27 mouse cellular contexts compared by ENCODE assay signal in the genomic region with DNA sequence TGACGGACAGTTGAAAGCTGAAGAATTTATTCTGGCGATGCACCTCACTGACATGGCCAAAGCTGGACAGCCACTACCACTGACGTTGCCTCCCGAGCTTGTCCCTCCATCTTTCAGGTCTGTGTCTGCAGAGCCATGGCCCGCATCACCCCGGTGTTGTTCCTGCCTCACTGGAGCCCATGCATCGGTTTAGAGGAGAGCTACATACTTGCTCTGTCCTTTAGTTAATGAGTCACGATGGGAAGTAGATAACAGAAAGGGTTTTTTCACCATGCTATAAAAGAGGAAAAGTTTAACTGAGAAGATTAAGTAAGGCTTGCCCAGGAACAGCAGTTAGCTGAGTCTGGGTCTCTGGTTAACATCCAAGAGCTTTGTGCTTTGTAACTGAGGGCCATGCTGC. TPM values are rescaled to one million over a fixed set of nuclear protein-coding genes. Genes with fewer than 3 reads are reported as not detected.
DNase-seq lines count a peak whose midpoint lies in the region; ATAC-seq and TF ChIP-seq lines count a peak whose summit lies in the region.
"Had no signal": no experiment of that assay in that cellular context is flagged by ENCODE, and none has a peak within 500 bp of the region (broad histone marks: within the 10 kb centered on the region; RNA-seq: fewer than 3 reads in every experiment).

No protein-coding gene starts in this region.

- no peak overlapping the region for H3K4me2 ChIP-seq in intestine, embryonic 14.5 days (ENCODE audit: low read length)
- H3K4me2 ChIP-seq in intestine, postnatal 0 days (replicated peaks; ENCODE audit: low read depth): no peak overlapping the region
- H3K4me2 ChIP-seq in intestine, embryonic 16.5 days (ENCODE audit: low read depth, low read length): no peak overlapping the region
- H3K4me2 ChIP-seq: embryonic facial prominence, embryonic 12.5 days; forebrain, embryonic 13.5 days; forebrain, embryonic 15.5 days had no signal

- ATAC-seq in intestine, embryonic 14.5 days (replicated peaks; ENCODE audit: low FRiP score, low TSS enrichment, low read depth): 0 out of 2 replicates have a peak, but pooled peaks have one; percentile 55
- ATAC-seq in intestine, postnatal 0 days: no peak
- ATAC-seq in intestine, embryonic 16.5 days: peak; percentile 77
- ATAC-seq: CD4-positive, CD25-positive, alpha-beta regulatory T cell, adult 4 months; forebrain, embryonic 13.5 days; forebrain, embryonic 15.5 days; forebrain, postnatal 0 days had no signal

- DNase-seq in intestine, embryonic 14.5 days (ENCODE audit: low spot score): no peak
- no peak for DNase-seq in gastrocnemius, postnatal 10 days
- no peak for DNase-seq in lung, postnatal 14 days
- DNase-seq: adrenal gland, adult 2 months; adrenal gland, postnatal 10 days; adrenal gland, postnatal 25 days; B cell, adult 2 months; cerebellum, adult 11-12 months; cerebellum, adult 2 months; cerebellum, adult 9-10 months; cerebellum, postnatal 10 days; cerebellum, postnatal 25 days; forebrain, postnatal 0 days had no signal

- no peak overlapping the region for H3K4me3 ChIP-seq in intestine, embryonic 14.5 days (ENCODE audit: low read depth, low read length)
- no peak overlapping the region for H3K4me3 ChIP-seq in intestine, postnatal 0 days (ENCODE audit: low read depth, low read length)
- no peak overlapping the region for H3K4me3 ChIP-seq in intestine, embryonic 16.5 days (ENCODE audit: low read length)
- H3K4me3 ChIP-seq: embryonic facial prominence, embryonic 10.5 days; embryonic facial prominence, embryonic 12.5 days; forebrain, embryonic 13.5 days; forebrain, embryonic 15.5 days had no signal

- peaks cover 62% of the 10 kb centered on the region for H3K36me3 ChIP-seq in intestine, embryonic 14.5 days (ENCODE audit: control insufficient read depth, insufficient read depth, low read length)
- peaks cover 73% of the 10 kb centered on the region for H3K36me3 ChIP-seq in intestine, postnatal 0 days (ENCODE audit: control insufficient read depth, insufficient read depth)
- H3K36me3 ChIP-seq in intestine, embryonic 16.5 days (ENCODE audit: control insufficient read depth, insufficient read depth, low read length): 0 out of 2 replicates have a peak, but pooled peaks cover 7% of the 10 kb centered on the region

- WGBS in intestine, embryonic 14.5 days: 78% methylated on average over 8 of the region's 8 CpGs
- 50% methylated on average over 8 of the region's 8 CpGs for WGBS in intestine, postnatal 0 days
- WGBS in intestine, embryonic 16.5 days: 63% methylated on average over 8 of the region's 8 CpGs

- no peaks in the 10 kb centered on the region for H3K9me3 ChIP-seq in intestine, embryonic 14.5 days (ENCODE audit: control insufficient read depth, low read length)
- H3K9me3 ChIP-seq in intestine, postnatal 0 days (ENCODE audit: control insufficient read depth): no peaks in the 10 kb centered on the region
- no peaks in the 10 kb centered on the region for H3K9me3 ChIP-seq in intestine, embryonic 16.5 days (ENCODE audit: control insufficient read depth, low read length)
- H3K9me3 ChIP-seq: embryonic facial prominence, embryonic 10.5 days; embryonic facial prominence, embryonic 12.5 days; forebrain, embryonic 13.5 days; forebrain, embryonic 15.5 days; G1E had no signal

- H3K4me1 ChIP-seq in intestine, embryonic 14.5 days (replicated peaks; ENCODE audit: control insufficient read depth, insufficient read depth, low read length): no peaks in the 10 kb centered on the region
- 0 out of 2 replicates have a peak, but pooled peaks cover 5% of the 10 kb centered on the region for H3K4me1 ChIP-seq in intestine, postnatal 0 days (replicated peaks; ENCODE audit: control insufficient read depth, insufficient read depth, low read length)
- H3K4me1 ChIP-seq in intestine, embryonic 16.5 days (ENCODE audit: control insufficient read depth, insufficient read depth, low read length): 0 out of 2 replicates have a peak, but pooled peaks cover 2% of the 10 kb centered on the region
- H3K4me1 ChIP-seq: embryonic facial prominence, embryonic 10.5 days; embryonic facial prominence, embryonic 12.5 days; forebrain, embryonic 13.5 days; forebrain, embryonic 15.5 days had no signal

- no peak for TF ChIP-seq CTCF in intestine, postnatal 0 days (IDR thresholded peaks at IDR 0.05; ENCODE audit: low read depth)

- H3K9ac ChIP-seq in intestine, embryonic 14.5 days (ENCODE audit: low read length): no peak overlapping the region
- no peak overlapping the region for H3K9ac ChIP-seq in intestine, postnatal 0 days (ENCODE audit: low read depth, low read length)
- no peak overlapping the region for H3K9ac ChIP-seq in intestine, embryonic 16.5 days (ENCODE audit: low read depth, low read length)
- H3K9ac ChIP-seq: embryonic facial prominence, embryonic 12.5 days; forebrain, embryonic 13.5 days; forebrain, embryonic 15.5 days; forebrain, postnatal 0 days had no signal

- H3K27me3 ChIP-seq in intestine, embryonic 14.5 days (replicated peaks; ENCODE audit: control insufficient read depth, insufficient read depth, low read length): no peaks in the 10 kb centered on the region
- no peaks in the 10 kb centered on the region for H3K27me3 ChIP-seq in intestine, postnatal 0 days (replicated peaks; ENCODE audit: control insufficient read depth, insufficient read depth, low read length)
- H3K27me3 ChIP-seq in intestine, embryonic 16.5 days (replicated peaks; ENCODE audit: control insufficient read depth, insufficient read depth, low read length): no peaks in the 10 kb centered on the region
- H3K27me3 ChIP-seq: CH12.LX; embryonic facial prominence, embryonic 12.5 days; forebrain, embryonic 13.5 days; forebrain, embryonic 15.5 days had no signal

- no peak overlapping the region for H3K27ac ChIP-seq in intestine, embryonic 14.5 days (ENCODE audit: low read depth)
- no peak overlapping the region for H3K27ac ChIP-seq in intestine, postnatal 0 days (ENCODE audit: low read depth, low read length)
- no peak overlapping the region for H3K27ac ChIP-seq in intestine, embryonic 16.5 days (ENCODE audit: low read length)
- H3K27ac ChIP-seq: embryonic facial prominence, embryonic 10.5 days; embryonic facial prominence, embryonic 12.5 days; forebrain, embryonic 13.5 days; forebrain, embryonic 15.5 days had no signal

RNA-seq across cellular contexts. Expression of gene Gm3625, which starts 40.2 kb away (rescaled TPM):
- polyA plus RNA-seq in intestine, embryonic 14.5 days (2014; fragmentation: Nextera tagmentation; extraction: Ambion mirVana): not detected in 2 replicates
- not detected in 2 replicates for polyA plus RNA-seq in intestine, postnatal 0 days (2015; fragmentation: Nextera tagmentation; extraction: Ambion mirVana)
- not detected in 2 replicates for polyA plus RNA-seq in intestine, embryonic 16.5 days (2015; fragmentation: Nextera tagmentation; extraction: Ambion mirVana)
- not detected for total RNA-seq in gastrocnemius, postnatal 10 days (2021)
- total RNA-seq: adrenal gland, adult 2 months; adrenal gland, postnatal 10 days; adrenal gland, postnatal 25 days; adrenal gland, postnatal 4 days; CH12.LX; forebrain, postnatal 0 days; G1E had no signal
- polyA plus RNA-seq: adrenal gland, adult 2 months; brain, embryonic 14.5 days; CD4-positive, CD25-positive, alpha-beta regulatory T cell, adult 4 months; cerebellum, adult 2 months; cortical plate, adult 2 months; embryonic facial prominence, embryonic 10.5 days; embryonic facial prominence, embryonic 12.5 days; embryonic facial prominence, embryonic 14.5 days; forebrain, embryonic 11.5 days; forebrain, embryonic 13.5 days; forebrain, embryonic 15.5 days; forebrain, postnatal 0 days; G1E had no signal

RNA-seq across cellular contexts. Expression of gene Itsn2, which starts 40.5 kb away (rescaled TPM):
- polyA plus RNA-seq in intestine, embryonic 14.5 days (2014; fragmentation: Nextera tagmentation; extraction: Ambion mirVana): 42.2 and 45.2 TPM in 2 replicates
- polyA plus RNA-seq in intestine, postnatal 0 days (2015; fragmentation: Nextera tagmentation; extraction: Ambion mirVana): 26.1 and 27.1 TPM in 2 replicates
- polyA plus RNA-seq in intestine, embryonic 16.5 days (2015; fragmentation: Nextera tagmentation; extraction: Ambion mirVana): 30.4 and 32.9 TPM in 2 replicates
- 10 to 100 TPM; 24.5 to 33.2 TPM for total RNA-seq in gastrocnemius, postnatal 10 days (2021)
